In the genomic region with DNA sequence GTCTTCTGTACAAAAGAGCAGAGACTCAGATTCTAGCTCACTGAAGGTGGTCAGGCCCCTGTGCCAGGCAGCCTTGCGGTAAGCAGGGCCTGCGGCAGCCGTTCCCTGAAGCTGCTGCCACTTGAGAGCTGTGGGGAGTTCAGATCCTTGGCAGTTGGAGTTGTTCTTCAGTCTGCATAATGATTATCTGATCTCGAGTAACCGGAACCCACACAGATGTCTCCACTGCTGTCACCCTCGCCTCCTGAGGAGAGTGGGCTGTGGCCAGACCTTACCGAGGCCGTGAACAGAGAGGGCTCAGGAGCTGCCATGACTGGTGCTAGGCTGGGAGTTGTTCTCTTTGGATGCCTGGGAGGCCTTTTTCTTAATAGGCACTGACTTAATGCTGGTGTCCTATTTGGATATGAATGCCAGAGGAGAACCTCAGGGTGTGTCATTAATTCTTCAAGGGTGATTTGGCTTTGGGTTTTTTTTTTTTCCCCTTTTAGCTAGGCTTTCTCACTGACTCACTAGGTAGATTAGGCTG, we compare ENCODE assay signal across 9 mouse cellular contexts. TPM values are rescaled to one million over a fixed set of nuclear protein-coding genes. Genes with fewer than 3 reads are reported as not detected.
DNase-seq lines count a peak whose midpoint lies in the region; ATAC-seq and TF ChIP-seq lines count a peak whose summit lies in the region.
"Had no signal": no experiment of that assay in that cellular context is flagged by ENCODE, and none has a peak within 500 bp of the region (broad histone marks: within the 10 kb centered on the region; RNA-seq: fewer than 3 reads in every experiment).

No protein-coding gene starts in this region.

- WGBS in kidney, adult 2 months = 30% methylated on average over 8 of the region's 8 CpGs
- WGBS in embryonic facial prominence, embryonic 13.5 days = 57% methylated on average over 8 of the region's 8 CpGs
- 27% methylated on average over 8 of the region's 8 CpGs for WGBS in midbrain, embryonic 13.5 days

- no peaks in the 10 kb centered on the region for H3K9me3 ChIP-seq in embryonic facial prominence, embryonic 13.5 days
- no peaks in the 10 kb centered on the region for H3K9me3 ChIP-seq in midbrain, embryonic 13.5 days

- H3K4me3 ChIP-seq in kidney, adult 2 months (ENCODE audit: insufficient read depth, low read depth, low read length) = no peak overlapping the region
- no peak overlapping the region for H3K4me3 ChIP-seq in embryonic facial prominence, embryonic 13.5 days
- peak overlapping the region; percentile 21 for H3K4me3 ChIP-seq in midbrain, embryonic 13.5 days (replicated peaks)

- no peak for DNase-seq in kidney, adult 2 months
- no peak for DNase-seq in kidney, adult 9 months
- peak; percentile 70 for DNase-seq in Muller cell, postnatal 12 days (ENCODE audit: inconsistent ontology term)
- no peak for DNase-seq in frontal cortex, postnatal 25 days (ENCODE audit: low spot score in 2 of 2)
- no peak for DNase-seq in left cerebral cortex, adult 8-10 months (ENCODE audit: low spot score in 2 of 2)
- no peak for DNase-seq in adrenal gland, postnatal 14 days

- no peak for TF ChIP-seq POLR2A in kidney, adult 2 months (IDR thresholded peaks at IDR 0.05; ENCODE audit: low read depth, low read length)

- no peak for ATAC-seq in embryonic facial prominence, embryonic 13.5 days (ENCODE audit: insufficient number of reproducible peaks, insufficient read depth, low FRiP score, low TSS enrichment, low read depth)
- no peak; the same call in 1 of the 2 replicates for ATAC-seq in midbrain, embryonic 13.5 days
- ATAC-seq: activated CD4-positive, CD25-positive, alpha-beta regulatory T cell, adult 4 months had no signal

- H3K4me1 ChIP-seq in kidney, adult 2 months (ENCODE audit: control insufficient read depth, insufficient read depth, low read length) = peaks cover 59% of the 10 kb centered on the region
- H3K4me1 ChIP-seq in embryonic facial prominence, embryonic 13.5 days = peaks cover 51% of the 10 kb centered on the region
- H3K4me1 ChIP-seq in midbrain, embryonic 13.5 days (replicated peaks) = peaks cover 60% of the 10 kb centered on the region

- H3K9ac ChIP-seq in embryonic facial prominence, embryonic 13.5 days = peak overlapping the region; percentile 52; the same call in 1 of the 2 replicates
- peak overlapping the region; percentile 59 for H3K9ac ChIP-seq in midbrain, embryonic 13.5 days (replicated peaks)

- peaks cover 8% of the 10 kb centered on the region; the same call in 1 of the 2 replicates for H3K36me3 ChIP-seq in kidney, adult 2 months (ENCODE audit: control insufficient read depth, insufficient read depth, low read length)
- H3K36me3 ChIP-seq in embryonic facial prominence, embryonic 13.5 days = peaks cover 87% of the 10 kb centered on the region
- peaks cover 69% of the 10 kb centered on the region for H3K36me3 ChIP-seq in midbrain, embryonic 13.5 days

- H3K27ac ChIP-seq in kidney, adult 2 months (ENCODE audit: insufficient read depth, low read depth, low read length) = peak overlapping the region; percentile 39; the same call in 1 of the 2 replicates
- H3K27ac ChIP-seq in embryonic facial prominence, embryonic 13.5 days = peak overlapping the region; percentile 22; the same call in 1 of the 2 replicates
- peak overlapping the region; percentile 79 for H3K27ac ChIP-seq in midbrain, embryonic 13.5 days

- H3K27me3 ChIP-seq in kidney, adult 2 months (replicated peaks; ENCODE audit: control insufficient read depth, insufficient read depth, low read length) = no peaks in the 10 kb centered on the region
- no peaks in the 10 kb centered on the region for H3K27me3 ChIP-seq in embryonic facial prominence, embryonic 13.5 days
- no peaks in the 10 kb centered on the region for H3K27me3 ChIP-seq in midbrain, embryonic 13.5 days

- no peak for TF ChIP-seq CTCF in kidney, adult 2 months (conservative IDR thresholded peaks at IDR 0.05; ENCODE audit: insufficient read depth, insufficient read length, low read depth, low read length)

- no peak overlapping the region for H3K4me2 ChIP-seq in embryonic facial prominence, embryonic 13.5 days
- peak overlapping the region; percentile 41 for H3K4me2 ChIP-seq in midbrain, embryonic 13.5 days (replicated peaks)

RNA-seq across cellular contexts. Expression of a gene that starts 8.6 kb away (rescaled TPM):
- polyA plus RNA-seq in kidney, adult 2 months (2012; rRNA removed) = 75.8 and 91.5 TPM in 2 replicates
- 237 and 249 TPM in 2 replicates for polyA plus RNA-seq in embryonic facial prominence, embryonic 13.5 days (2015; fragmentation: Nextera tagmentation; extraction: Ambion mirVana)
- polyA plus RNA-seq in midbrain, embryonic 13.5 days (2015; fragmentation: Nextera tagmentation; extraction: Ambion mirVana) = 235 and 262 TPM in 2 replicates
- total RNA-seq in left cerebral cortex, adult 8-10 months (2022) = 100 to 1,000 TPM; 197 to 231 (median 211) TPM
- 155 and 191 TPM in 2 replicates for total RNA-seq in adrenal gland, postnatal 14 days (2021)

RNA-seq across cellular contexts. Expression of a gene that starts 26.1 kb away (rescaled TPM):
- 0.09 and 0.14 TPM in 2 replicates for polyA plus RNA-seq in kidney, adult 2 months (2012; rRNA removed)
- polyA plus RNA-seq in embryonic facial prominence, embryonic 13.5 days (2015; fragmentation: Nextera tagmentation; extraction: Ambion mirVana) = not detected in 2 replicates
- not detected in 2 replicates for polyA plus RNA-seq in midbrain, embryonic 13.5 days (2015; fragmentation: Nextera tagmentation; extraction: Ambion mirVana)
- 1 to 10 TPM in 1 of 4 experiments, under 1 TPM in 3; 0.53 to 1.4 (median 0.68) TPM for total RNA-seq in left cerebral cortex, adult 8-10 months (2022)
- not detected in 2 replicates for total RNA-seq in adrenal gland, postnatal 14 days (2021)

RNA-seq across cellular contexts. Expression of a gene that starts 39.9 kb away (rescaled TPM):
- 6.4 and 13.1 TPM in 2 replicates for polyA plus RNA-seq in kidney, adult 2 months (2012; rRNA removed)
- polyA plus RNA-seq in embryonic facial prominence, embryonic 13.5 days (2015; fragmentation: Nextera tagmentation; extraction: Ambion mirVana) = 8.6 and 10.0 TPM in 2 replicates
- polyA plus RNA-seq in midbrain, embryonic 13.5 days (2015; fragmentation: Nextera tagmentation; extraction: Ambion mirVana) = 4.0 and 4.1 TPM in 2 replicates
- 10 to 100 TPM in 1 of 4 experiments, 1 to 10 TPM in 3; 4.2 to 11.2 (median 6.9) TPM for total RNA-seq in left cerebral cortex, adult 8-10 months (2022)
- 2.4 and 16.0 TPM in 2 replicates for total RNA-seq in adrenal gland, postnatal 14 days (2021)

Comparison
In these comparisons a context has a peak if more than half of its experiments do, and no peak if none do; other contexts are left out.
1. H3K27ac ChIP-seq: peak in every context shown above with its lines; median percentile 79 in midbrain, embryonic 13.5 days; 39 in kidney, adult 2 months; 22 in embryonic facial prominence, embryonic 13.5 days.